Mouse (Mus musculus) megakaryocyte, adult 5-6 weeks (primary cell): ENCODE results near the gene Grip1. TPM values are rescaled to one million over a fixed set of nuclear protein-coding genes. Genes with fewer than 3 reads are reported as not detected.

Source experiments
- ATAC-seq: 2 replicates; pipeline ENCODE4 v1.8.0; 2016; ENCODE audit warnings: mild to moderate bottlenecking, inconsistent platforms; ENCODE audit not compliant: poor library complexity, severe bottlenecking
- total RNA-seq, 2 experiments: library from RNA; stranded (forward) in 1 of 2; stranded (reverse) in 1 of 2; fragments of 153-499, 151-499 nt in 1 of 2; fragments of 221-1000, 200-1000 nt in 1 of 2; gene quantifications; 2 replicates each; pipeline versions ENCODE4 v1.2.3 to v1.2.4; 2015 to 2017

The Grip1 gene
- total RNA-seq, 2 experiments from 2014 or later, result not detected

GRCm38 (mm10) chr10:119646500-119647439 lies 193.1 kb downstream of the Grip1 start:
- ATAC-seq, result peak; percentile 56; the same call in 1 of the 2 replicates

- ATAC-seq, result no peak
Observed at GRCm38 (mm10) chr10:119660677-119661353, 207.2 kb downstream of the Grip1 start.

- ATAC-seq, result no peak
Observed at GRCm38 (mm10) chr10:119663586-119663985, 210.0 kb downstream of the Grip1 start.

- ATAC-seq, result no peak
Observed at GRCm38 (mm10) chr10:119666386-119666785, 212.8 kb downstream of the Grip1 start.

- no peak for ATAC-seq
Observed at GRCm38 (mm10) chr10:119670456-119670855, 216.8 kb downstream of the Grip1 start.

GRCm38 (mm10) chr10:119684377-119684826 lies 230.8 kb downstream of the Grip1 start:
- ATAC-seq, result no peak

GRCm38 (mm10) chr10:119691358-119692083 lies 237.9 kb downstream of the Grip1 start:
- ATAC-seq, result no peak

- no peak for ATAC-seq
Observed at GRCm38 (mm10) chr10:119692284-119692890, 238.8 kb downstream of the Grip1 start.

- no peak for ATAC-seq
Observed at GRCm38 (mm10) chr10:119693400-119693799, 239.8 kb downstream of the Grip1 start.

- ATAC-seq, result no peak
Observed at GRCm38 (mm10) chr10:119697257-119697798, 243.7 kb downstream of the Grip1 start.

- no peak for ATAC-seq
Observed at GRCm38 (mm10) chr10:119705348-119705747, 251.7 kb downstream of the Grip1 start.

GRCm38 (mm10) chr10:119706281-119706680 lies 252.7 kb downstream of the Grip1 start:
- ATAC-seq, result no peak

- no peak for ATAC-seq
Observed at GRCm38 (mm10) chr10:119706983-119707382, 253.4 kb downstream of the Grip1 start.

- no peak for ATAC-seq
Observed at GRCm38 (mm10) chr10:119721887-119722286, 268.3 kb downstream of the Grip1 start.

- no peak for ATAC-seq
Observed at GRCm38 (mm10) chr10:119722471-119722870, 268.8 kb downstream of the Grip1 start.

- no peak for ATAC-seq
Observed at GRCm38 (mm10) chr10:119723671-119724070, 270.0 kb downstream of the Grip1 start.

GRCm38 (mm10) chr10:119725363-119725762 lies 271.7 kb downstream of the Grip1 start:
- ATAC-seq, result no peak

GRCm38 (mm10) chr10:119725966-119726365 lies 272.3 kb downstream of the Grip1 start:
- no peak for ATAC-seq

- ATAC-seq, result no peak
Observed at GRCm38 (mm10) chr10:119726921-119727320, 273.3 kb downstream of the Grip1 start.

- ATAC-seq, result no peak
Observed at GRCm38 (mm10) chr10:119730206-119730605, 276.6 kb downstream of the Grip1 start.
